Mouse (Mus musculus): ENCODE results near the gene Zfp42.

DNA sequence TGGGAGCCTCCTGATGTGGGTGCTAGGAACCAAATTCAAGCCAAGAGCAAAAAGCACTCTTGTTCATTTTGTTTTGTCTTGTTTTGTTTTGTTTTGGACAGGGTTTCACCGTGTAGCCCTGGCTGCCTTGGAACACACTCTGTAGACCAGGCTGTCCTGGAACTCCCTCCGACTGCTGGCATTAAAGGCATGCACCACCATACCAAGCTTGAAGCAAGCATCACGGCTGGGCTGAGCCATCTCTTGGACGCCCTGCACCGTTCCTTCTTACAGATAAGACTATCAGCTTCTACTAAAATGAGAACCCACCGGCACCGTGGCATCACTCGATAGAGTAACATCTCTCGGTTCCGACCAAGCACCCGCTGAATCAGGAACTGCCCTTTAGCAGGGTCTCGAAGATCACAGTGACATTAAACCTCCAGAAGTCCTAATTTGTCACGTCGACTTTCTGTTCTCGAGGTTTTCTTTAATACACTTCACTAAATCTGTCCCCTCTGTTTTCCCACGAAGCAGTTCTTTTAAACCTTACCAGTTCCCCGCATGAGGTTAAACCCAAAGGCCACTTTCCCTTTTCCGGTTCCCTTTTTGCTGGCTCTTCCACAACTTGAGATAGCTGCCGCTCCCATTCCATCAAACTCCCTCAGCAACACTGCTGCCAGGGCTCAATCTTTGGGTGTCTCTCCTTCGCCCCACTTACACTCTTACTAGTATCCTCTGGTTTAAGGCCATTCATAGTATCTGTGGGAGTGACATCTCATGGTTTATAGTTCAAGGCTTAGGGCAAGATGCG lies 23.3 kb upstream of the Zfp42 start:
- TF ChIP-seq CTCF (IDR thresholded peaks at IDR 0.05), result no peak
- TF ChIP-seq EP300 (IDR thresholded peaks at IDR 0.05), result no peak
